Mouse (Mus musculus): ENCODE measurements at regions not wholly inside any gene's neighbourhood (a gene's known extent, or its start where the extent isn't known, plus 50 kb on each side); places are given as distances from the start of the nearest gene placed in this dataset.

DNA sequence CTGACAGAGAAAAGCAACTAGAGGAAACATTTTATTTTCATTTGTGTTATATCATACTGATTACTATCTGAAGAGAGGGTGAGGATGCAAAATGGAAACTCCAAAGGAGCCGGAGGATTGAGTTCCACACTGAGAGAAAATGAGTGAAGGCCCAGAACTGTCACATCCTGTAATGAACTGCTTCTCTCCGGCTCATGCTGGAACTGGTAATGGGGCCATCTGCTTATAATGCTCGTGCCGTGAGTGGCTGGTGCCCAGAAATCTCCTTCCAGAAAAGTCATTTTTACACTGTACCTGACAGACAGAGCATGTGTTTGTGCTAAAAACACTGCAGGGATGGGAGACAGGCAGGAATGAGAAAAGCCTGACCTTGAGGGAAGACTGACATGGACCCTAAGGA, 483.5 kb upstream of the Pkdcc start:
- 81% methylated on average over 4 of the region's 4 CpGs for WGBS
- Histone ChIP-seq H3K9me3 (ENCODE audit: control insufficient read depth, low read length) (no peaks in the 10 kb centered on the region), H3K27me3 (replicated peaks; ENCODE audit: control insufficient read depth, insufficient read depth, low read length) (no peaks in the 10 kb centered on the region), H3K9ac (ENCODE audit: low read length) (no peak overlapping the region), H3K4me1 (replicated peaks; ENCODE audit: control insufficient read depth, insufficient read depth, low read length) (no peaks in the 10 kb centered on the region), H3K4me3 (ENCODE audit: low read depth, low read length) (no peak overlapping the region), H3K4me2 (ENCODE audit: low read length) (no peak overlapping the region), H3K36me3 (ENCODE audit: control insufficient read depth, insufficient read depth, low read length) (no peaks in the 10 kb centered on the region), H3K27ac (ENCODE audit: low read depth) (no peak overlapping the region)
- ATAC-seq (replicated peaks; ENCODE audit: low FRiP score, low TSS enrichment, low read depth) (no peak), DNase-seq (ENCODE audit: low spot score) (no peak)

GRCm38 (mm10) chr17:82742445-82742844, 472.6 kb upstream of the Pkdcc start:
- Histone ChIP-seq H3K9ac (ENCODE audit: low read length) (no peak overlapping the region), H3K9me3 (ENCODE audit: control insufficient read depth, low read length) (no peaks in the 10 kb centered on the region), H3K4me3 (ENCODE audit: low read depth, low read length) (no peak overlapping the region), H3K4me1 (replicated peaks; ENCODE audit: control insufficient read depth, insufficient read depth, low read length) (no peaks in the 10 kb centered on the region), H3K36me3 (ENCODE audit: control insufficient read depth, insufficient read depth, low read length) (no peaks in the 10 kb centered on the region), H3K27me3 (replicated peaks; ENCODE audit: control insufficient read depth, insufficient read depth, low read length) (no peaks in the 10 kb centered on the region), H3K27ac (ENCODE audit: low read depth) (no peak overlapping the region), H3K4me2 (ENCODE audit: low read length) (no peak overlapping the region)
- 89% methylated on average over 1 of the region's 1 CpGs for WGBS
- ATAC-seq (replicated peaks; ENCODE audit: low FRiP score, low TSS enrichment, low read depth) (no peak), DNase-seq (ENCODE audit: low spot score) (no peak)

DNA sequence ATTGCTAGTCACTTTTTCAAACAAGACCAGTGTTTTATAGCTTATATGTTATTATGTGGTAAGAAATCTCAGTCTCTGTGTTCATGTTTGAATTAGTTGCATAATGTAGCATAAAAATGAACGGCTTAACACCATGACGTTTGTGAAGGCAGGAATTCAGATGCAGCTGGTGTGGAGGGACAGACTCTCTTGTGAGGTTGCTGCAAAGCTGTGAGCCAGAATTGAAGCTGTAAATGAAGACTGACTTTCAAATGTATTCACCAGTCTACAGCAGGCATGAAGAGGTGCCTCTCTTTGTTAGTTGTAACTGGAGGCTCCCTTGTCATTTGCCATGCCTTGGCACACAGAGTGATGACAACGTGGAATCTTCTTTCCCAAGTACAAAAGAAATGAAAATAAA, 457.7 kb upstream of the Pkdcc start:
- Histone ChIP-seq H3K27me3 (replicated peaks; ENCODE audit: control insufficient read depth, insufficient read depth, low read length) (no peaks in the 10 kb centered on the region), H3K4me2 (ENCODE audit: low read length) (no peak overlapping the region), H3K9me3 (ENCODE audit: control insufficient read depth, low read length) (no peaks in the 10 kb centered on the region), H3K36me3 (ENCODE audit: control insufficient read depth, insufficient read depth, low read length) (no peaks in the 10 kb centered on the region), H3K27ac (ENCODE audit: low read depth) (no peak overlapping the region), H3K9ac (ENCODE audit: low read length) (no peak overlapping the region), H3K4me3 (ENCODE audit: low read depth, low read length) (no peak overlapping the region), H3K4me1 (replicated peaks; ENCODE audit: control insufficient read depth, insufficient read depth, low read length) (no peaks in the 10 kb centered on the region)
- ATAC-seq (replicated peaks; ENCODE audit: low FRiP score, low TSS enrichment, low read depth) (no peak), DNase-seq (ENCODE audit: low spot score) (no peak)
- WGBS, result 77% methylated on average over 3 of the region's 3 CpGs

DNA sequence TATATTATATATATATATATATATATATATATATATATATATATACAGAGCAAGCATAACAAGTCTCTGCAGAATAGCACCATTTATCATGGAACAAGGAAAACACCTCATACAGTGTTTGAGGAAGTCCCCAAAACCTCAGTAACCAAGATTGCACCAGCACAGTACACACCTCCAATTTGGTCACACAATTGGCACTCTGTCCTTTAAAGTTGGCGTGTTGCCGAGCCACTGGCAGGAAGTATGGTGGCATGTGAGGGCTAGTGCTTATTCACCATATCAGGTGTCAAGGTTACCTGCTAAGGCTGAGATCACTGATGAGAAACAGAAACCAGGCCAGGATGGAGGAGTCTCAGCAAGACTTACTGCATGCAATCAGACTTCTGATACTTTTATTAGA, 436.0 kb upstream of the Pkdcc start:
- Histone ChIP-seq H3K36me3 (ENCODE audit: control insufficient read depth, insufficient read depth, low read length) (no peaks in the 10 kb centered on the region), H3K4me2 (ENCODE audit: low read length) (no peak overlapping the region), H3K9ac (ENCODE audit: low read length) (no peak overlapping the region), H3K4me1 (replicated peaks; ENCODE audit: control insufficient read depth, insufficient read depth, low read length) (no peaks in the 10 kb centered on the region), H3K27ac (ENCODE audit: low read depth) (no peak overlapping the region), H3K9me3 (ENCODE audit: control insufficient read depth, low read length) (no peaks in the 10 kb centered on the region), H3K27me3 (replicated peaks; ENCODE audit: control insufficient read depth, insufficient read depth, low read length) (no peaks in the 10 kb centered on the region), H3K4me3 (ENCODE audit: low read depth, low read length) (no peak overlapping the region)
- ATAC-seq (replicated peaks; ENCODE audit: low FRiP score, low TSS enrichment, low read depth) (no peak), DNase-seq (ENCODE audit: low spot score) (no peak)
- WGBS, result 85% methylated on average over 2 of the region's 2 CpGs

- Histone ChIP-seq H3K4me2 (ENCODE audit: low read length) (no peak overlapping the region), H3K4me1 (replicated peaks; ENCODE audit: control insufficient read depth, insufficient read depth, low read length) (no peaks in the 10 kb centered on the region), H3K9me3 (ENCODE audit: control insufficient read depth, low read length) (no peaks in the 10 kb centered on the region), H3K4me3 (ENCODE audit: low read depth, low read length) (no peak overlapping the region), H3K36me3 (ENCODE audit: control insufficient read depth, insufficient read depth, low read length) (no peaks in the 10 kb centered on the region), H3K27me3 (replicated peaks; ENCODE audit: control insufficient read depth, insufficient read depth, low read length) (no peaks in the 10 kb centered on the region), H3K9ac (ENCODE audit: low read length) (no peak overlapping the region), H3K27ac (ENCODE audit: low read depth) (no peak overlapping the region)
- DNase-seq (ENCODE audit: low spot score) (no peak), ATAC-seq (replicated peaks; ENCODE audit: low FRiP score, low TSS enrichment, low read depth) (no peak)
- 72% methylated on average over 3 of the region's 3 CpGs for WGBS
These were observed 393.0 kb upstream of the Pkdcc start for GRCm38 (mm10) chr17:82822129-82822528.

GRCm38 (mm10) chr17:82824057-82824456, 391.0 kb upstream of the Pkdcc start:
- no peaks in the 10 kb centered on the region for H3K4me1 ChIP-seq (replicated peaks; ENCODE audit: control insufficient read depth, insufficient read depth, low read length)
- H3K4me2 ChIP-seq (ENCODE audit: low read length), result no peak overlapping the region
- H3K27ac ChIP-seq (ENCODE audit: low read depth), result no peak overlapping the region
- no peak overlapping the region for H3K9ac ChIP-seq (ENCODE audit: low read length)
- no peaks in the 10 kb centered on the region for H3K9me3 ChIP-seq (ENCODE audit: control insufficient read depth, low read length)
- no peaks in the 10 kb centered on the region for H3K27me3 ChIP-seq (replicated peaks; ENCODE audit: control insufficient read depth, insufficient read depth, low read length)
- 86% methylated on average over 7 of the region's 7 CpGs for WGBS
- no peaks in the 10 kb centered on the region for H3K36me3 ChIP-seq (ENCODE audit: control insufficient read depth, insufficient read depth, low read length)
- ATAC-seq (replicated peaks; ENCODE audit: low FRiP score, low TSS enrichment, low read depth) (no peak), DNase-seq (ENCODE audit: low spot score) (no peak)
- H3K4me3 ChIP-seq (ENCODE audit: low read depth, low read length), result no peak overlapping the region

- Histone ChIP-seq H3K9me3 (ENCODE audit: control insufficient read depth, low read length) (no peaks in the 10 kb centered on the region), H3K9ac (ENCODE audit: low read length) (no peak overlapping the region), H3K36me3 (ENCODE audit: control insufficient read depth, insufficient read depth, low read length) (no peaks in the 10 kb centered on the region), H3K4me2 (ENCODE audit: low read length) (no peak overlapping the region), H3K27me3 (replicated peaks; ENCODE audit: control insufficient read depth, insufficient read depth, low read length) (no peaks in the 10 kb centered on the region), H3K4me3 (ENCODE audit: low read depth, low read length) (no peak overlapping the region), H3K27ac (ENCODE audit: low read depth) (no peak overlapping the region), H3K4me1 (replicated peaks; ENCODE audit: control insufficient read depth, insufficient read depth, low read length) (no peaks in the 10 kb centered on the region)
- ATAC-seq (replicated peaks; ENCODE audit: low FRiP score, low TSS enrichment, low read depth), result no peak
- 93% methylated on average over 6 of the region's 6 CpGs for WGBS
- no peak for DNase-seq (ENCODE audit: low spot score)
These were observed 390.5 kb upstream of the Pkdcc start for GRCm38 (mm10) chr17:82824619-82825018.

DNA sequence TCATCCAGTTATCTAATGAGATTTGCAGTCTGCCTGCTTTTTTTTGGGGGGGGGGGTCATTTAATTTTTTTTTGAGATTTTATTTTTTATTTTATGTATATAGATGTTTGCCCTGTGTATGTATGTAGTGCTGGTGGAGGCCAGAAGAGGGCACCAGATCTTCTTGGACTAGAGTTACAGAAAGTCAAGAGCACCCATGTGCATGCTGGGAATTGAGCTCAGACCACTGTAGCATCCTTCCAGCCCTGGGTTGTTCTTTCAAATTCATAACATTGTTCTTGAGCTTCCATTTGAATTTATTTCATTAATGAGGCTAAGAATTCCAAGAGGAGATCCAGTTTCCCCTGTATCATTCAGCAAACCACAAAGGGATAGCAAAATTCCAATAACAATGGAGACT, 387.9 kb upstream of the Pkdcc start:
- Histone ChIP-seq H3K27me3 (replicated peaks; ENCODE audit: control insufficient read depth, insufficient read depth, low read length) (no peaks in the 10 kb centered on the region), H3K27ac (ENCODE audit: low read depth) (no peak overlapping the region), H3K9me3 (ENCODE audit: control insufficient read depth, low read length) (no peaks in the 10 kb centered on the region), H3K9ac (ENCODE audit: low read length) (no peak overlapping the region), H3K4me2 (ENCODE audit: low read length) (no peak overlapping the region), H3K4me3 (ENCODE audit: low read depth, low read length) (no peak overlapping the region), H3K36me3 (ENCODE audit: control insufficient read depth, insufficient read depth, low read length) (no peaks in the 10 kb centered on the region), H3K4me1 (replicated peaks; ENCODE audit: control insufficient read depth, insufficient read depth, low read length) (no peaks in the 10 kb centered on the region)
- DNase-seq (ENCODE audit: low spot score) (no peak), ATAC-seq (replicated peaks; ENCODE audit: low FRiP score, low TSS enrichment, low read depth) (no peak)

- 95% methylated on average over 8 of the region's 8 CpGs for WGBS
- H3K9me3 ChIP-seq (ENCODE audit: control insufficient read depth, low read length), result no peaks in the 10 kb centered on the region
- no peaks in the 10 kb centered on the region for H3K36me3 ChIP-seq (ENCODE audit: control insufficient read depth, insufficient read depth, low read length)
- H3K27ac ChIP-seq (ENCODE audit: low read depth), result no peak overlapping the region
- H3K9ac ChIP-seq (ENCODE audit: low read length), result no peak overlapping the region
- no peak overlapping the region for H3K4me2 ChIP-seq (ENCODE audit: low read length)
- no peaks in the 10 kb centered on the region for H3K4me1 ChIP-seq (replicated peaks; ENCODE audit: control insufficient read depth, insufficient read depth, low read length)
- DNase-seq (ENCODE audit: low spot score) (no peak), ATAC-seq (replicated peaks; ENCODE audit: low FRiP score, low TSS enrichment, low read depth) (no peak)
- H3K4me3 ChIP-seq (ENCODE audit: low read depth, low read length), result no peak overlapping the region
- no peaks in the 10 kb centered on the region for H3K27me3 ChIP-seq (replicated peaks; ENCODE audit: control insufficient read depth, insufficient read depth, low read length)
These were observed 387.3 kb upstream of the Pkdcc start for GRCm38 (mm10) chr17:82827841-82828240.
